Mouse (Mus musculus) mesoderm, embryonic 11.5 days (tissue): ENCODE results near the gene Tmem129.

Source experiments
- DNase-seq: peaks from one replicate; pipeline ENCODE4 v3.0.0-alpha.2; 2012; ENCODE audit warnings: low read depth, low spot score

The Tmem129 gene

DNA sequence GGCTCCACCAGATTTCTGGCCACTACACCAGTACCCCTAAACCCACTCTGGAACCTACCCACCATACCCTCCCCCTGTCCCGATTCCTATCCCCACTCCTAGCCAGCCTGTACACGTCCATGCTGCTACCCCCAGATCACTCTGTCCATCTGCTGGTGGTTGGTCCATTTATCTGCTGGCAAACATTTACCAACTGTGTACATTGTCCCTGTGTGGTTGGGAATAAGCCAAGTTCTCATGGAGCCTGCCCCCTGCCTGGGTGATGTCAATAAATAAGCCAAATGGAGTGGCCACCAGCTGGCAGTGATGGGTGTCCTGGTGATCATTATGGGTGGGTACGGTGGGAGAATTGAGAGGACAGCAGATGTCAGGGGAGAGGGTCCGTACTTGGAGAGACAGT is 28.9 kb upstream of the Tmem129 start:
- no peak for DNase-seq

DNA sequence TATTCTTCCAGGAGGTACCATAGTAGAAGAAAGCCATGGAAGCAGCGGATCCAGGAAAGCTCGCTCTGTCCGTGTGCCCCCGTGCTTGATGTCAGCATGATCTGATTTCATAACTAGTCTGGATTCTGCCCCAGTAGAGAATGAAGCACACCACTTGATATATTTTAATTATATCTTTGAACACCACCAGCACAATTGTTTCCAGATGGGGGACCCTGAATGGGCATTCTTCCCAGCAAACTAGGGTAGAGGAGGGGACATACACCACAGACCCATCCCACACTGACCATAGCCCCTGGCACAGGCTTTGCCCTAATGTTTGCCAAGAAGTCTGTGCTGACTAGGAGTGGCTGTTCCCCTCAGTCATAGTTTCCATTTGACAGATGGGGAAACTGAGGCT is 26.7 kb upstream of the Tmem129 start:
- DNase-seq: no peak

DNA sequence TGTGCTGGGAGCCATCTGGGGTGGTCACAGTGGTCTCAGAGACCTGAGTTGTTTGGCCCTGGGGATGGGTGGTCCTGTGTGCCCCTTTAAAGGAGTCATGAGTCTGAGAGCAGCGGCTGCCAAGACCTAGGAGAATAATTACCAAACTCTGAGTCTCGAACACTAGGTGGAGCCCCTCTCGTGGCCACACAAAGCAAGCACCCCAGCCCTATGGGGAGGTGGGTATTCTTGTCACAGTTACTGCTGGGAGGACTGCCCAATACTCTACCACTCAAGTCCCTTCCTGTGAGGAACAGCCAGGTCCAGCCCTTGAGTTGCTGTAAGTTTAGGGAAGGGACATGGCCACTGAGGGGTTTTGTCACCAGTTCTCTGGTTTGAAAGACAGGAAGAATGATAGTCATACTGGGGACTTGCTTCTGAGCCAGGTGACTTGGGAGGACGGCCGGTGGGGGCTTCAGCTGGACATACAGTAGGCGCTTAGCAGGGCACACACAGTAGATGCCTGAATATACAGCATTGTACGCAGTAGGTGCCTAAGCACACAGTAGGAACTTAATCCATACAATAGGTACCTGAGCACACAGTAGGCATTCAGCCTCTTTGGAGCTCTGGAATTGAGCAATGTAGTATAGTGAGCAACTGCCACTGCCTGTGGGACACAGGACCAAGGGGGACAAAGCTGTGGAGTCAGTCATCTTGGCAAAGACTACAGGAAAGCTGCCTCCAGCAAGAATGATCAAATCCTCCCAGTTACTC is 25.9 kb upstream of the Tmem129 start:
- peak; percentile 60 for DNase-seq

DNA sequence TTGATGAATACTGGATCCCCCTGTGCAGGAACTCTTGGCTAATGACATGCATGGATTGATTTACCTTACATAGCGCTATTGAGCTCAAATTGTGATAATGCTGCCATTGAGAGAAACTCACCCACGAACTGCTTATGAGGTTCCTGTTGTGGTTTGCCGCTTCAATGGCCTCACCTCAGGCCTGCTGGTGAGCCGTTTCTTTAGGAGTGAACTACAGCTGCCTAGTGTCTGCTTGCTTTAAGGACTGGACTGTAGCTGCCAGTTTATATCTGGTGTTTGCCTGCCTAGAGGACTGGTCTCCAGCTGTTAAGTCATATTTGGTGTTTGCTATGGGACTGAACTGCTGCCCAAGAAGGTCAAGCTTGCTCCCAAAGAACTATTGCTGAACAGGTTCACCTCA is 24.7 kb upstream of the Tmem129 start:
- DNase-seq: no peak

DNA sequence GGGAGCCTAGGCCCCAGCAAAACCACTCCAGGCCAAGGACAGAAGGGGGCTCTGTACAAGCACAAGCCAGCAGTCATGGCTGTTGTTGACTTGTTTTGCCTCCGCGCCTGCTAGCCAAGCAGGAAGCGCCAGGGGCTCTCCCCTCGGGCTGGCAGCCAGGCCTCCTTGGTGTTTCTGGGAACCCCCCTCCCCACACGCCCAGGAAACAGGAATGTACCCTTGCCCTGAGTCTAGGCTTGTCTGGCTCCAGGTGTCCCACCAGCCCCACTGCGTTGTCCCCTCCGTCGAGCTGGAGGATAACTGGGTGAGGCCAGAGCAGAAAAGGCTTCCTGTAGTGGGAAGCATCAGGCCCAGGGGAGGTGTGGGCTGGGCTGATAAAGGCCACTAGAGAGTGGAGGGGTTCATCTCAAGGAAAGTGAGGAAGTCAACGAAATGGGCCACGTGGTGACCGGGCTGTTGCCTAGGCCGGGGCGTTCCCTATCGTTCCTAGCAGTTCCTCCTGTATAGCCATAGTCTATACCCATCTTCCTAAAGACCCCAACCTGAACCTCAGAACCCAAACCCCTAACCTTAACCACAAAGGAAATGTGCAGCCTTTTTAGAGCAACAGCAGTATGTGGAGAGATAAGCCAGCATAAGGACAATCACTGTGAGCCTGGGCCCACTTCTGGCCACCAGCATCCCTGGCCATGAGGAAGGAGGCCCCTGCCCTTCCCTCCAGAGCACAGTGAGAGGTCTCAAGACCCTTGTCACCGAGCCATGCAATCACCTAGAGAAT is 23.6 kb upstream of the Tmem129 start:
- DNase-seq: no peak

DNA sequence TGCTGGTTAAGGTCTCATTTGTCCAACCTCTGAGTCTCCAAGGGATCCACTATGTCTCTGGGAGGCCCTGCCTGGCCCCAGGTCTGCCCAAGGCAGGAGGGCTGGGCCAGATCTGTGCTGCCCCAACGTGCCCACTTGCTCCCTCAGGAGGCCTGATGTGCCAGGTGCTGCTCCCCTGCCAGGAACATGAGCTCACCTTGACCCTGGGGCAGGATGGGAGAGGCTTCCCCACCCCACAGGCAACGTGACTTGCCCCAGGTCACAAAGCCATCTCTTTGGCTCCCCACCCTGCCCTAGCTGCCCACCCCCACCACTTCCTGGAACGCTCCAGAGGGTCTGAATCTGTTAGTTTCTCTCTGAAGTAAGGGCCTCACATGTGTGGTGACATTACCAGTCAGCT is 22.8 kb upstream of the Tmem129 start:
- no peak for DNase-seq

DNA sequence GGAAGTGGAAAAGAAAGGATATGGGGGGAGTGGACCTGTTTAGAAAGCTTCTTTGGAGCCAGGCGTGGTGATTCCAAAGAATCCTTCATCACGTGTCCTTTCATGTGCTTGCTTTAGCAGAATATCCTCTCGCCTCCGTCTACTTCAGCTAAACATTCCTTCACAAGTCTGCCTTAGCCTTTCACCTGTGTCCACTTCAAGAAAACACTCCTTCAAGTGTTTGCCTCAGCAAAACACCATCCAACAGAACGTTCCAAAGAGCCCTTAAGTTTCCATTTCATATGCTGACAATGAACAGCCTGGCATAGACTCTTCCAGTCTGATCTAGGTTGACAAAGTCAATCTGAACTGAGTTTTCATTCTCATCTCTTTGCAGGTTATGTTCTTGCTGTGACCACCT is 20.0 kb upstream of the Tmem129 start:
- no peak for DNase-seq

DNA sequence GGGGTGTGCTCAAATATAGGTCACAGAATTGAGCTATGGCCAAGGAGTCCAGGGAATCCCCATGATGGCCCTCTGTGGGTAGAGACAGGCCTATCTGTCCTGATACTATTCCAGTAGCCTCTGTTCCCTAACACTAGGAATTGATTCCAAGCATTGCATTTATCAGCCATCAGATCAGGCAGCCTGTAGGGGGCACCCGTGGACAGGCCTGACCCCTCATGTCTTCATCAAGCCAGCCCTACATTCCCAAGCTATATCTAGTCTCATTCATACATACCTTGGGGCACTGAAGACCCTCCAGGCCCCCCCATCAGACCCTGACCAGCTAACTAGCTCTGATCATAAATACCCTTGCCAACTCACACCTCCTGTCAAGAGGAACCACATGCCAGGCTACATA is 17.7 kb upstream of the Tmem129 start:
- peak; percentile 77 for DNase-seq

DNA sequence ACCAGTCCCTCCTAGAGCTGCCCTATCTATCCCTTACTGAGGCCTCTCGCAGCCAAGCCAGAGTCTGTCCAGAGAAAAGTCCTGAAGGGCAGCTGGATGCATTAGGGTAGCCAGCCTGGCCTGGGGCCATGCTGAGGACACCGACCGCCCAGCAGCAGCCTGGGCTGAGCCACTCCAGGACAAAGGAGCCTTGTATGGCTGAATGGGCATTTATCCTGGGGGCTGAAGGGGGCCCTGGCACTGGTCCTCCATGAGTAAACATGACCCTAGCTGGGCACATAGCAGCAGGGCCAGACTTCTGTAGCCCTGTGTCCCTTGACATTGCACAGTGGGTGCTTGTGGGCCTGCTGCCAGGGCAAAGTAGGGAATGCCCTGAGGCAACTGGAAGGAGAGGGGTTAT is 16.2 kb upstream of the Tmem129 start:
- peak; percentile 16 for DNase-seq

DNA sequence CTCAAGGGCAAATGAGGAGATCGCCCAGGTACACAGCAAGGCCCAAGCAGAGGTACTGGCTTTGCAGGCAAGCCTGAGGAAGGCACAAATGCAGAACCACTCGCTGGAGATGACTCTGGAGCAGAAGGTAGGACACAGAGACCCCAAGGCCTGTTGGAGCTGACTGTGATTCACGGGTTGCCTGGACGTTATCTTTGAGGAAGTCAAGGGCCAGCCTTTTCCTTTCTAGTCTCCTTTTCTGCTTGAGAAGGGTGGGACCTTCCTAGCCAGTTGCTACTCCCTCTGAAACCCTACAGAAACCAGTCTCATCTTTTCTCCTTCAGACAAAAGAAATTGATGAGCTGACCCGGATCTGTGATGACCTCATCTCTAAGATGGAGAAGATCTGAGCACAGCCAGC is 13.4 kb upstream of the Tmem129 start:
- no peak for DNase-seq

DNA sequence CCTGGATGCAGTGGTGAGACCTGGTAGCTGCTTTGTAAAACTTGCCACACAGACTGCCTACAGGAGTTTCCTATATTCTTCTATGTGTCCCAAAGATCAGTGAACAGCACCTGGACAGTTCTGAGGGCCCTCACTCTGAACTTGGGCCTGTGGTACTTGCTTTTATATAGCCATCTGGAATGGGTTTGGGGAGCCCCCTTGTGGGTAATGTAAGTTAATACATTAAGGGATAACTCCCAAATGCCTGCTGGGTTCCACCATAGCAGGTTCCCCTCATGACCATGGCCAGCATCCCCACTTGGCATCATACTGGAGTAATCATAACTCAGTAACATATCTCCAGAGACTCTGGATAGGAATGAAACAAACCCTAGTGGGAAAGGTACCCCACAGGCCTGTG is 10.0 kb upstream of the Tmem129 start:
- DNase-seq: peak; percentile 37

DNA sequence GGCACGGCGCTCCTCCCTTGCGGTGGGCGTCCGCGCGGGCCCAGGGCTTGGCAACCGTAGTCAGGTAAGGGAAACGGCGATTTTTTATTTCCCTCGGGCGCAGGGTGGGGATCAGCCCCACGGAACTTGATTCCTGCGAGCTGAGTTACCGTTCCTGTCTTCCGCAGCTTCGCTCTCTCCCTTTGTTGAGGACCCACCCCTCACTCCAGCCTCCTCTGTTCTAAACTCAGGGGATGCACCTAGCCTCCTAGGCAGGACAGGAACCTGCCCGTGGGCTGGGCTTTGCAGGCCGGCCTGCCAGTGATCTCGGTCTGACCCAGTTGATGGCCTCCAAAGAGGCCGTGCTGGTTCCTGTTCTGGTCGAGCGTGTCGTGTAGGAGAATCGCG is 441 bp upstream of the Tmem129 start:
- DNase-seq: no peak

DNA sequence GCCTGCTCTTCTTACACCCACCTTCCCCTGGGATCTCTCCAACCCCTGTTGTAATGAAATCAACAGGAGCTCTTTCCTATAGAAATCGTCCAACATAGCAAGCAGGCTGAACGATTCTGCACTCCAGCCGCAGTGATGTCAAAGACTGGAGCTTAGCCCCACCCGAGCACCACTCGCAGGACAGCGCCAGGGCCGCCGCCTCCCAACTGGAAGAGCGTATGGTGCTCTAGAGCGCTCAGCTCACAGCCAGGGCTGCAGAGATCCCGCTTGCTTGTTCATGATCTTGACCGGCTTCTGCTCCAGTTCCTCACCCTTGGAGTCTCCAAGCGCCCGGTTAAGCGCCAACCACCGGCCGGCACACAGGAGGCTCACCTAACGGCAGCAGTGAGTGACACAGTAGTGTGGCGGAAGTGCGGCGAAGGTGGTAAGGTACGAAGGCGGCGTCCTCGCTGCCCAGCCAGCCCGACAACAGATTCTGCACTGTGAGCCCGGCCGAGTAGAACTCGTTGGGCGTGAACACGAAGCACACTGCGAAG is 897 bp downstream of the Tmem129 start:
- no peak for DNase-seq

DNA sequence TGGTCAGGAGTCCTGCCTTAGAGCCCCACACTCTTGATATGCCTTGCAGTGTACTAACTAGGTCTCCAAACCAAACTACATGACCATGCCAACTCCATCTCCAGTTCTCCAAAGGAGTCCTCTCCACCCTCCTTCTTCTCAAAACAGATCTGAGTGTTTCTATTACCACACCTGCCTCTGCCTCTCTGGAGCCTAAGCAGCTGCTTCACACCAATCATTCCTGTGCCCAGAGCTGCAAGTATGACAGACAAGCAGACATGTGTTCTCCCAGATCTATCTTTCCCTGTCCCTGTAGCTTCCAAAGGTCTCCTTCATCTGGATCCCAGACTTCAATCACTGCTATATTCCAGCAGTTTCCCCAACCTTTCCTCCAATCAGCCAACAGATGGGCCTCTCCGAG is 1.5 kb downstream of the Tmem129 start:
- DNase-seq: no peak

DNA sequence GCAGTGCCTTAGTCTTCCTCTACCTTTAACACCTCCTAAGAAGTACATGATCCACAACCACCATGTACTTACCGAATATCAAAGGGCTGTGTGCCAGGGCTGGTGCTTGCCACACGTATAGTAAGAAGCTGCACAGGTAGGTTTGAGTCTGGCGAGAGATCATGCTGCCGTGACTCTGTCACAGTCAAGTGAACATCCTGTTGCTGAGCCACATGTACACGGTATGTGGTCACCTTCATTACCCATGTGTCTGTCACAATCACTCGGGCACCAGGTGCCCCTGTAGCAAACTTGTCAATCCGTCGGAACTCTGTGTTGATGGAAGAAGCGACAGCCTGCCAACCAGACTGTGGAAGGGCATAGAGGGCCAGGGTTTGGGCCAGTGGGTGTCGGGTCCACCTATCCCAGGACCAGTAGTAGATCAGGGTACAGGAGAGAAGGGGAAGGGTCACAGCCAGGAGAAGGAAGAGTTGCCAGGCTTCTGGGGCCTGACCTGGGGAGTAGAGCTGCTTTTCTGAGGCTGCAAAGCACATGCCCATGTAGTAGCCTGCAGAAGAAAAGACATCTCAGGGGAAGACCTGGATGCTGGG is 2.9 kb downstream of the Tmem129 start:
- no peak for DNase-seq

DNA sequence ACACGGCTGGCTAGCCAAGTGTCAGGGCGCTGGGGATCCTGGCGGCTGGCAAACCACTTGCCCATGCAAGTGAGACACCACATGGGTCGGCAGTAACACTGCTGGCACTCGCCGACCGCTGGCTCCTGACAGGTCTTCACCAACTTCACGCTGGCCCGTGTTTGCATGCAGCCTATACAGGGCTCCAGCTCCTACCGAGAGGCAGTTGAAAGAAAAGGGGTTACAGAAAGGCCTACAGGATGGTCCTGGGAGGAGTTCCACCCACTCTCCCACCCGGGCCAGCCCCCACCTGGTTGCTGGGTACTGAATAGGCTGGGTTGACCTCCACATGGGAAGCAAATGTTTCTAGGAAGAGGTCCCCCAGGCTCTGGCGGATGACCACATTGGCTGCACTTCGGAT is 3.8 kb downstream of the Tmem129 start:
- no peak for DNase-seq

DNA sequence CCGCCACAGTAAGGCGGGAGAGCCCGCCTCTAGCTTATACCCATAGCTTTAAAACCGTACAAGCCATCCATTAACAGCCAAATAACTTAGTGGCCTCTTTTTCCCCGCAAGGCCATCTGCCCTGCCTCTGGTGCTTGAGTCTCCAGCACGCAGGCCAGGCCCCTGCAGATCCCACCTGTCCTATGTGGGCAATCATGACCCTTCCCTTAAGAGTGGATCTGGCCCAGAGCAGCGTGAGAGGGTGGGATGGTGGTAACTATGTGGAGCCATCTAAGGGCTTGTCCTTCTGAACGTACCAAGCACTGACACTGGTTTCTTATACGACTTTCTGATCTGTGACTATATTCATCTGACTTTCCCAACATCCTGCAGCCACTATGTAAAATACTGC is 5.4 kb downstream of the Tmem129 start:
- no peak for DNase-seq

DNA sequence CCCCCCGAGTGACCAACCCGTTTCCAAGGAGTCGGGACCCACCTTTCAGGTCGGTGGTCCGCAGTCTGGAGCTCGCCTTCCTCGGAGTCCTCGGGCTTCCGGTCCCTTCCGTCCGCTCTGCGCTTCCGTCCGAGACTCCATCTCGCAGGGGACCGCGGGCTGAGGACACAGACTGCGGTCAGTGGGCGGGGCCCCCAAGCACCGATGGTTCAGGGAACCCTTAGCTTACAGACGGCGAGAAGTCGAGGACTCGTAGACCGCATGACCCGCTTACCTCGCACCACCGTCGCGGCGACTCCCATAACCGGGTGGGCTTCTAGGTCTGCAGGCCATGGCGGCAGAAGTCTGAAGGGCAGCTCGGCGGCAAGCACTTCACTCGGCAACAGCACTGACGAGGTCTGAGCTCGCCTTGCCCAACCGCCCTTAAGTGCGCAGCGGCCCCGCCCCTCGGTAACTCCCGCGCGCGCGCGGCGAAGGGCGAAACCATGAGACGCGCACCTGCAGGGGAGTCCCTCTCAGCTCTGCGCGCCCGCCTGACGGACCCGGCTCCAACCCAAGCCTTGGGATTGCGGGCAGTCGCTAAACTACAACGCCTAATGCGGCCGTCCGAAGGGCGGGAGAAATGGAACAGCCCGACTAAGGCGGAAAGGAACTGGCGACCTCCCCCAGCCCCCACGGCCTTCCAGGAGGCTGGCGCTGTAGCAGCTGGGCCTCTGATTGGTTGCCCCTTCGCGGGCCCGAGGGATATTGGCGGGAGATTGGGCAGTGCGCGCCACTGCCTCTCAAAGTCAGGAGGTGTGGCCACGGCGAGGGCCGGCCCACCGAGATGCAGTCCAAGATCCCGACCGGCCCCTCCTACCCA is 6.1 kb downstream of the Tmem129 start, which contains the start of gene Slbp:
TSS of gene Slbp (minus strand) at position 654 of the 862 bp plus-strand sequence.
- peak; percentile 97 for DNase-seq

DNA sequence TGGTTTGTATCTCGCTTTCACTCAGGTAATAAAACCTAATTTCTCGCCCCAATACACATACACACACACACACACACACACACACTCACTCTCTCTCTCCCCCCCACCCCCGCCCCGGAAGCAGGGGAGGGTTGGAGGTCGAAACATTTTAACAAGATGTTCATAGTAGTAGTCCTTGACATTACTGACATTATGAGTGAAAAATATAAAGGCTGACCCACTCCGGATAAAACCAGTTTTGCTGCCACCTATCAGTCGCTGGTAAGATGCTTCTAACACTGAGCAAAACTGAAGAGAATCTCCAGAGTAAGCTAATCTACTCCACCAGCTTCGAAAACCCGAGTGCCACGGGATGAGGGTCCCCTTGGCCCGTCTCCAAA is 6.7 kb downstream of the Tmem129 start:
- no peak for DNase-seq

DNA sequence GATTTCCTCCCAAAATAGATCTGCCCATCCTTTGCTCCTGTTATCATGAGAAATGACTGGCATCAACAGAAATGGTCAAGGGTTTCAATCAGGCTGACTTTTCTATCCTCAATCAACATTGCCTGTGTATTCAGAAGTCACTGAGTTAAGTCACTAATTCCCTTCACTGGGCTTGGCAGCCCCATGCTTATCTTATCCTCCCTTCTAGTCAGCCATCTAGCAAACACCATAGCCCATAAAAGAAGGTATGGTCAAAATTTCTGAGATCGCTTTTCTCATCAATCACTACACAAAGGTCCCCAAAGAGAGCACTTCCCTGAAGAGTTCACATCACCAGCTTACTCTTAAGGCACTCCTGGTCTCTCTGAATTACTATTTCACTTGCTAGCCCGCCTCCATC is 7.2 kb downstream of the Tmem129 start:
- no peak for DNase-seq

DNA sequence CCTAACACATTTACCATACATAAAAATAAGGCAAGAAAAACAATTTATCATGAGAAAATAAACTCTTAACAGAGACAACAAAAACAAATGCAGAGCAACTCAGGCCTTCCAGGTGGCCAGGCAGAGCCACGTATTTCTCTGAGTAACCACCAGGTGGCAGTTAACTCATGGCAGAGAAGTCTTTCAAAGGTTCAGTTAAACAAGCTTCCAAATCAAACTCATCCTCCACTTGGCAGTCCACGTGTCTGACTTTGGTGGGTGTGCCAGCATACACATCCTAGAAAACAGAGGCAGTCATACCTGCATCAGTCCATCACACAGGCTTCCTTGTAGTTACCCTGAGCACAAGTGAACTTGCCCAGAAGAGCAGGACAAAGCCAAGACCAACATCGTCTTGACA is 17.6 kb downstream of the Tmem129 start:
- DNase-seq: peak; percentile 54

DNA sequence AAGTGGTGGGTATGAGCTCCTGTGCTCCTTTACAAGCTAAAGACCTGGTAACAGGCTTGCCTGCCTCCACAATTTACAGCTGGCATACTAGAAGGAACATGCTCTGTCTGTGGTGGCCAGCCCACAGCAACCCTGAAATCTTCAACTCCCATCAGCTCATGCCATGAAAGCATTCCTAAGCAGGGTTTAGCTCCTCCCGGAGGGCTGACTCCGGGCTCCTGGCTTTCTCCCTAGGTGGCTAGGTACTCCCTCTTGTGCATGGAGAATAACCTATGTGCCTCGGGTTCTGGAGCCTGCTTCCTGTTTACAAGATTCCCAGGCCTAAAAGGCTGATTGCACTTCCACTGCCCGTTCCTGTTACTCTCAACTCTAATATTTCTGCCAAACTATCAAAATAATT is 19.4 kb downstream of the Tmem129 start:
- no peak for DNase-seq
